Mouse (Mus musculus) spleen, adult 18-20 months (tissue): ENCODE measurements around the gene Rab15.
A peak's percentile ranks its signal among the peaks of the same experiment; 100 is the strongest.
"Not testable (repeated sequence)": the region's sequence is repeated elsewhere in the genome, so short reads cannot be mapped to it uniquely, and the experiment has no call there.

ENCODE experiments used
- DNase-seq, 2 experiments: peaks; one replicate each; pipeline ENCODE4 v3.0.0; 2022; ENCODE audit warnings: mixed read lengths in 2 of 2

Gene Rab15

DNA sequence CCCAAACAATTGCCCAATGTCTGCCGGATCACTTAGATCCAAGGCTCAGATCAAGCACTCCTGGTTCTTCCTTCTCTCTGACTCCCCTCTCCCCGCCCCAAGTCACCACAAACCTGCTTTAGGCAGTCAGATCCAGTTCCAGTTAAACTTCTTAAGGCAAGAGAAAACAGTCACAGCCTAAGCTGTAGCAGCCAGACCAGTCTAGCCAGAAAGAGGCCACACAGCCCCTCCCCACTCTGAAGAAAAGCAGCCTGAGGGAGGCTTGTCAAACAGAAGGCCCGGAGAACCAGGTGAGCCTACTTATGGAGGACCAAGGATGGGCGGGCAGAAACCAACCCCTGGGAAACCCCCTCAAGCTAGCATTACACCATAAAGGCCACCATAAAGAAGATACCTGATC, 4.6 kb downstream of the Rab15 start:
- DNase-seq = no peak

- no peak for DNase-seq
Measured at GRCm38 (mm10) chr12:76817176-76817575, 5.5 kb downstream of the Rab15 start.

GRCm38 (mm10) chr12:76816720-76817119, 6.0 kb downstream of the Rab15 start:
- no peak for DNase-seq

DNA sequence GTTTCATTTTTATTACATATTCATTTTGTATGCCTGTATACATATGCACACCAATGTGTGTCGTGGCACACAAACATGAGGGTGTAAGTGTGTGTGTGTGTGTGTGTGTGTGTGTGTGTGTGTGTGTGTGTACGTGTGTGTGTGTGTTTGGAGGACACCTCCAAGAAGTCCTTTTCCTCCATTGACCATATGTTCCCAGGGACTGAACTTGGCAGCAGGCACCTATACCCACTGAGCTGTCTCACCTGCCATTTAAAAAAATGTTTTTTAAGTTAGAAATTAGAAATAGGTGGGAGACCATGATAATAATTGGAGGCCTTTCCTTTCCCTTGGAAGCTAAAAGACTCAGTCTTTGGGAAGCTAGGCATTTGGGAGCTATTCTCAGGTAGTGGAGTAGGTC, 8.6 kb downstream of the Rab15 start:
- no peak for DNase-seq

GRCm38 (mm10) chr12:76813543-76813942, 9.2 kb downstream of the Rab15 start:
- DNase-seq = no peak

DNA sequence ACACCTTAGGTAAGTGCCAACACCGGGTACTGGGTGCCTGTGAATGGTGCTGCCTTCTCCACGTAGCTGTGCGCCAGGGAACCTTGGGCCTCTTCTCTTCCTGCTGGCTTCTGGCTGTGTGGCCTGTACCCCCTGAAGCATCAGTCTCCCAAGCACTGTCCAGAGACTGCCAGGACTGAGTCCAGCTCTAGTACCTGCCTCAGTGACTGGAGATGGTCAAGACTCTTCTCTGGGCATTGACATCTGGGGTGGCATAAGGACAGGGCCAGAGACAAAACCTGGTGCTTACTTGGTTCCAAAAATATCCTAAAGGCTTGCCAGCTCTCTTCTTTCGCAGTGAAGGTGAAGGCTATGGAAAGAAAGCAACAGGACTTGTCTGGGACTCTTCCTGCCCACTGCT, 11.7 kb downstream of the Rab15 start:
- DNase-seq = no peak

DNA sequence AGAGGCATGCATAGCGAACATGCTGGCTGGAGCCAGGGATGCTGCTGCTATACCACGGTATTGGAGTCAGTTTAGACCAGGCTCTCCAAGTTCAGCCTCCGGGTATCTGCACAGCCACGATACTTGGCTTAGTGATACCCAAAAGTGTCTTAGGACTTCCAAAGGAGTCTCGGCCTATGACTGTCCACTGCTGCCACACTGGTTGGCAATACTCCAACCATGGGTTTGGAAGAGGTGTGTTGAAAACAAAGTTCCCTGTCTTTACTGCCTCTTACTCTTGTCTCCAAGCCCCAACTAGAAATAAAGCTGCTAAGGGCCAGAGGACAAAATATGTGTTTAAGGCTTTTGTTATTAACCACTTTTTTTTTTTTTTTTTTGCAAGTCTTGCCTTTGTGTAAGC, 12.2 kb downstream of the Rab15 start:
- DNase-seq = no peak

- DNase-seq = no peak
Measured at GRCm38 (mm10) chr12:76807796-76808195, 14.9 kb downstream of the Rab15 start.

DNA sequence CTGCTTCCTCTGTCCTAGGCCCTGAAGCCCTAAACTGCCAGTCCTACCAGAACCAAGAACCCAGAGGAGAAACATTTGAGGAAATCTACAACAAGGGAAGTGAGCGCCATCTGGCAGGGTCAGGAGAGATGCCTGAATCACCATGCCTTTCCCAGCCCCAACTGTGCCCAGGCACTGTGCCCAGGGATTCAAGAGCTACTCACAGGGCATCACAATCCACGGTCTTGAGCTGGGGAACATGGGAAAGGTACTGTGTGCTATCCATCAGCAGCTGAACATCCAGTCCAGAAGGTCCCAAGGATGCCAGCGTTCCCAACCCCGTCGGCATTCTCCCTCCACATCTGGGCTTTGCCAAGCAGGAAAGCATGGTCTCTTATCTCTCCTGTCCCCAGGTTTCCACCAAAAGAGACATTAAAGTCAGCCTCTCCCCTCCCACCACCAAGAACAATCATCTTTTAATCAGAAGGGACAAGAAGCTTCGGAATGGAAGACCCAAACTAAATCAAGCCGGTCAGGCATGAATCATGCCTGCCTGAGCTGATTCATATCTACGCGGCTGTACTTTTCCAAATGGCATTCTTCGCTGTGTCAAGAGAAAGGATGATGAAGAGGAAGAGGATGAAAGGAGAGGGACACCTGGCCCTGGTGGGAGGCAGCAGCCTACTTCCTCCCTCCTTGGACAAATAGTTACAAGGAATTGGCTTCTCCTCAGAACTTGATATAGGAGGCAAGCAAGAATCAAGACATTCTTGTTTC, 17.5 kb downstream of the Rab15 start:
- no peak for DNase-seq

DNA sequence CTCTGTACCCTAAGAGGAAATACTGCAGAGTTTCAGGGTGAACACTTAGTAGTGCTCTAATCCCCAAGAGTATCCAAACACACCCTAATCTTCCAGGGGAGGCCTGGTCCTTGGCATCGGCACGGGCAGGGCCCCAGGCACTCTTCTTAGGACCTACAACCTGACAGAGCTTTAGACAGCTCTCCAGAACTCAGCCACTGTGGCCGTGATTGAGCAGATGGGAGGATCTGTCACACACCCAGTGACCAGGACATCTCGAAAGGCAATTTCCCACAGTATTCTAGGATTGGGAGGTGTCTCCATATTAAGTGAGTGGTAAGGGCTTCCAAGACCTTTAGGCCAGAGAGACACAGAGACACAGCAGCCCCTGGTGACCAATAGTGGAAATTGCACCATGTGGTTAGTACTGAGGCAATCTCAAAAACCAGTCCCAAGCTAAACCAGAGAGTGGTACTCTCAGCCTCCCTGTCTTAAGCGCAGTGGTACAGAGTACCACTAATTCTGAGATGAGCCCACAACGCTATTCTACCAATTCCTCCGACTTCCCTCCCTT, 18.9 kb downstream of the Rab15 start:
- DNase-seq = peak in 1 of 2 experiments; percentile 30

DNA sequence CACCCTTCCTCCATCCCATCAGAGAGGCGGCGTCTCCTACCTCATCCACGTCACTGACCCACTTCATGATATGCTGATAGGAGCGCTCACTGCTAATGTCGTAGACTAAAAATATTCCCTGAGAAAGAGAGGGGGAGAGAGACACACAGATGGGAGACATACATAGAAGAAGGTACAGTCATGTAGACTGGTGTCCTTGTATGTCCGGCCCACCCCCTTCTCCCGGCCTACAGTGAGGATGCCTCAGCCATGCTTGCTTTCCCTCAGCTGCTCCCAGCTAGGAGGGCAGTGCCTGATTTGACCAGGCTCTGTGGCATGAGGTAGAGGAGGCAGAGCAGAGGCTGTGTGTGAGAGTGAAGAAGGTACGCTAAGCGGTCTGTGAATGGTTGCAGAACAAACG, 19.7 kb downstream of the Rab15 start:
- no peak for DNase-seq

GRCm38 (mm10) chr12:76798008-76798720, 24.5 kb downstream of the Rab15 start:
- no peak for DNase-seq

DNA sequence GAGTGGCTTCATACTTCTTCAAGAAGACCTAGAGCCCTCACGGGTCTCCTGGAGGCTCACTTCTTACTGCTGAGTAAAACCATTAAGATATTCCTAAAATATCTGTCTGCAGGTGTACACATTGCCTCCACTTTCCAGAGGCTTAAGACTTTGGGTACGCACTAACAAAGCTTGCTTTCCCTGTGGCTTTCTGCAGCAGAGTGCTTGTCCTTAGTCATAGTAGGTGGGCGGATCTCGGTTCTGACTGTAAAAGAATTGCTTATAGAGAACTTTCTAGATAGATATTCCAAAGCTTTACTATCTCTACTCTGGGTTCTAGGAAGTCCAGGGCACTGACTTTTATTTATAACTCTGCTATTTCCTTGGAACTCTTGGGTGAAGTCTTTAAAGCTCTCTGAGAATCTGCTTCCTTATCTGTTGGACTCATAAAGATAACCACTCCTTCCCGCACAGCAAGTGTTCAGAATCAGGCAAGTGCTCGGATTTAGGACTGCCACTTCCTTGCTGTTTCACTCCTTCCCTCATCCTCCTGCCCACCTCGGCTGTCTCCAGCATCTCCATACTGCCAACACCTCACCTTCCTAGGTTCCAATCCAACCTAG, 25.7 kb downstream of the Rab15 start:
- no peak for DNase-seq

GRCm38 (mm10) chr12:76795350-76795749, 27.4 kb downstream of the Rab15 start, which contains the start of gene Gpx2:
Gene Gpx2, minus strand, starts transcription at chr12:76795554.
- DNase-seq = no peak

DNA sequence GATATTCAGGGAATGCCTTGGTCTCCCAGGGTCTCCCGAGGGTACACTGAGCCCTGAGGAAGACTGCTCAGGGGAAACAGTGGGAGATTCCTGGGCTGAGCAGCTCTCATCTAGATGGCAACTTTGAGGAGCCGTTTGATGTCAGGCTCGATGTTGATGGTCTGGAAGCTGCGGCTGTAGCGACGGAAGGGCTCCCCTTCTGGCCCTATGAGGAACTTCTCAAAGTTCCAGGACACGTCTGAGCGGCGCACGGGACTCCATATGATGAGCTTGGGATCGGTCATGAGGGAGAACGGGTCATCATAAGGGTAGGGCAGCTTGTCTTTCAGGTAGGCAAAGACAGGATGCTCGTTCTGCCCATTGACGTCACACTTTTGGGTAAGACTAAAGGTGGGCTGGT, 30.2 kb downstream of the Rab15 start:
- not testable (repeated sequence) for DNase-seq

GRCm38 (mm10) chr12:76790446-76791084, 32.1 kb downstream of the Rab15 start:
- DNase-seq = no peak

- DNase-seq = no peak
Measured at GRCm38 (mm10) chr12:76784056-76784619, 38.6 kb downstream of the Rab15 start.

DNA sequence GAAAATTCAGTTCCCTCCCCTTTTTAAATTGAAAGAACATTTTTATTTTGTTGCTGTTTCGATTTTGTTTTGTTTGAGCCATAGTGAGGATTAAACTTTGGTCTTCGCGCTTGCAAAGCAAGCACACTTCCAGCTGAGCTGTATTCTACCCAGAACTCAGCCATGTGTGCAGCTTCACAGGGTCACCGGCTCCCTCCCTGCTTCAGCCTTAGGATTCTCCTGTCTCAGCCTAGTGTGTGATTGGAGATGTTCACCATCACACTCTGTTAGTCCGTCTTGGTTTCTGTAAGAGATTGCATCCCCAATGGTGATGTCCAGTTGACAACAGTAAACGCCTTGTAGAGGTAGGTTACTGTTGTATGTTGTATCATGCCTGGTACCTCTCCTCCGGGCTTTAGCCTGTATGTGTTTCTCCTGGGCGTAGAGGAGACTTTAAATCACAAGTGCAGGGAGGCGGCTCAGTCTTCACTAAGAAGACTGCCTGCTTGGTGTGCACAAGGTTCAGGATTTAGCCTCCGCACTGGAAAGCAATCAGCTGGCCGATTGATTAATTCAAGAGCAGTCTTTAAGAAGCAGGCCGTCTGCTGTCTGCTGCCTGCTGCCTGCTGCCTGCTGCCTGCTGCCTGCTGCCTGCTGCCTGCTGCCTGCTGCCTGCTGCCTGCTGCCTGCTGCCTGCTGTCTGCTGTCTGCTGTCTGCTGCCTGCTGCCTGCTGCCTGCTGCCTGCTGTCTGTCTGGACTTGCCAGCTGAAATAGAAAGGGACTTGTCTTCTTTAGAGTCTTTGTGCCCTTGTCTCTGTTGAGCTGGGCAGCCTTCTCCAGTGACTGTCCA, 41.9 kb downstream of the Rab15 start:
- no peak for DNase-seq

GRCm38 (mm10) chr12:76779951-76780350, 42.8 kb downstream of the Rab15 start:
- no peak for DNase-seq

DNA sequence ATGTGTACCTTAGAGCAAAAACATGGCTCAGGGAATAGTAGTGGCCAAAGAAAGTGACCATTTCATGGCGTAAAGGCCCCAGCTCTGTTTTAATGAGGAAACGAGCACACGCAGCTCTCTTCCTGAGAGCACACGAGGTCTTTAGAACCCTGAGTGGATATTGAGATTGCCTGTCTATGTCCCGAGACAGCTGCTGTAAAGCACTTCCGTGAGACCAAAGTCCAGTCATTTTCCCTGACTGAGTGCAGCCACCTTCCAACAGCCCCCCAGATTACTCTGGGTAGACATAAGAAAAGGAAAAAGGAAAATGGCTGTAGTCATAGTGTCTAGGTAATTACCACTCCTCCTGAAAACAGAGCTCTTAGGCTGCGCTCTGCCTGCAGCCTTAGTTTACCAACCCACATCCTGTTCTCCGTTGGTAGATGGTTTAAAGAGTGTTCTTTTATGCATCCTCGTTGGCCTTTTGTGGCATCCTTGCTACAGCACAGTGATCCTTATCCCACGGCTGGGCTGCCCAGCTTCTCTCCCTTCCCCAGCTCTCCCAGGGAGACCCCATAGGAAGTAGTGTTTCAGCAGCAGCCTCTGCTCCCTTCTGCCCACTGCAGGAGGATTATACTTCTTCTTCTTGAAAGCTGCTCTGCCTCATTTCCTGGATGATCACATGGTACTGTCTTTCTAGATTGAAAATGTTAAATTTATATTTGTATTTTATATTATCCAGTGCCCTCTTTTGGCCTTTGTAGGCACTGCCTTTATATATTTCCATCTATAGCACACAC, 44.2 kb downstream of the Rab15 start:
- DNase-seq = no peak

- DNase-seq = no peak
Measured at GRCm38 (mm10) chr12:76777845-76778244, 44.9 kb downstream of the Rab15 start.
